Mouse (Mus musculus) kidney, postnatal 10 days (tissue): ENCODE data around the gene Stim2.

Source experiments
- DNase-seq: peaks from one replicate; pipeline ENCODE4 v3.0.0; 2021; ENCODE audit warnings: mixed read lengths

The Stim2 gene

GRCm38 (mm10) chr5:53995316-53995715, 3.0 kb upstream of the Stim2 start:
- DNase-seq = peak; percentile 87

- no peak for DNase-seq
Measured at GRCm38 (mm10) chr5:53996822-53997221, 1.5 kb upstream of the Stim2 start.

GRCm38 (mm10) chr5:53998743-53999460, 603 bp downstream of the Stim2 start:
- DNase-seq = peak; percentile 75

GRCm38 (mm10) chr5:53999461-53999770, 1.1 kb downstream of the Stim2 start:
- DNase-seq = no peak

GRCm38 (mm10) chr5:53999831-54000230, 1.5 kb downstream of the Stim2 start:
- peak; percentile 16 for DNase-seq

- DNase-seq = no peak
Measured at GRCm38 (mm10) chr5:54001021-54001420, 2.7 kb downstream of the Stim2 start.

GRCm38 (mm10) chr5:54005111-54005864, 7.0 kb downstream of the Stim2 start:
- DNase-seq = no peak

- DNase-seq = no peak
Measured at GRCm38 (mm10) chr5:54005865-54006225, 7.5 kb downstream of the Stim2 start.

- DNase-seq = no peak
Measured at GRCm38 (mm10) chr5:54006845-54007244, 8.5 kb downstream of the Stim2 start.

- DNase-seq = no peak
Measured at GRCm38 (mm10) chr5:54007617-54008016, 9.3 kb downstream of the Stim2 start.

GRCm38 (mm10) chr5:54013271-54013670, 15.0 kb downstream of the Stim2 start:
- no peak for DNase-seq

GRCm38 (mm10) chr5:54017143-54017542, 18.8 kb downstream of the Stim2 start:
- no peak for DNase-seq

- DNase-seq = no peak
Measured at GRCm38 (mm10) chr5:54018856-54019255, 20.6 kb downstream of the Stim2 start.

GRCm38 (mm10) chr5:54019546-54019945, 21.2 kb downstream of the Stim2 start:
- DNase-seq = no peak

GRCm38 (mm10) chr5:54024610-54025009, 26.3 kb downstream of the Stim2 start:
- DNase-seq = no peak

GRCm38 (mm10) chr5:54025630-54026029, 27.3 kb downstream of the Stim2 start:
- no peak for DNase-seq

GRCm38 (mm10) chr5:54033217-54033616, 34.9 kb downstream of the Stim2 start:
- no peak for DNase-seq

- no peak for DNase-seq
Measured at GRCm38 (mm10) chr5:54034680-54035079, 36.4 kb downstream of the Stim2 start.

GRCm38 (mm10) chr5:54038615-54039014, 40.3 kb downstream of the Stim2 start:
- DNase-seq = no peak

- DNase-seq = no peak
Measured at GRCm38 (mm10) chr5:54040527-54040926, 42.2 kb downstream of the Stim2 start.

- DNase-seq = no peak
Measured at GRCm38 (mm10) chr5:54042013-54042412, 43.7 kb downstream of the Stim2 start.

GRCm38 (mm10) chr5:54045523-54045922, 47.2 kb downstream of the Stim2 start:
- DNase-seq = no peak

GRCm38 (mm10) chr5:54046432-54046831, 48.1 kb downstream of the Stim2 start:
- no peak for DNase-seq

- no peak for DNase-seq
Measured at GRCm38 (mm10) chr5:54049145-54049733, 50.9 kb downstream of the Stim2 start.
